Mouse (Mus musculus): ENCODE results near the gene Calcr.

GRCm38 (mm10) chr6:3688087-3688642 is 76.3 kb downstream of the Calcr start:
- no peak for TF ChIP-seq CTCF (IDR thresholded peaks at IDR 0.05; ENCODE audit: low read depth, low read length)
- TF ChIP-seq POLR2A (IDR thresholded peaks at IDR 0.05; ENCODE audit: borderline replicate concordance, low read depth, low read length): no peak
